Mouse (Mus musculus): ENCODE measurements at regions not wholly inside any gene's neighbourhood (a gene's known extent, or its start where the extent isn't known, plus 50 kb on each side); places are given as distances from the start of the nearest gene placed in this dataset.

- Histone ChIP-seq H3K4me1 (peaks cover 8% of the 10 kb centered on the region), H3K9me3 (no peaks in the 10 kb centered on the region), H3K4me3 (replicated peaks) (no peak overlapping the region), H3K27me3 (no peaks in the 10 kb centered on the region), H3K27ac (no peak overlapping the region), H3K9ac (no peak overlapping the region), H3K36me3 (replicated peaks) (no peaks in the 10 kb centered on the region), H3K4me2 (no peak overlapping the region)
- no peak for ATAC-seq (ENCODE audit: low FRiP score)
These were observed 378.5 kb upstream of the Meis2 start for GRCm38 (mm10) chr2:116444163-116444562.

- Histone ChIP-seq H3K4me3 (replicated peaks) (no peak overlapping the region), H3K9ac (no peak overlapping the region), H3K36me3 (replicated peaks) (no peaks in the 10 kb centered on the region), H3K27ac (no peak overlapping the region), H3K9me3 (no peaks in the 10 kb centered on the region), H3K4me2 (no peak overlapping the region), H3K4me1 (peaks cover 8% of the 10 kb centered on the region), H3K27me3 (no peaks in the 10 kb centered on the region)
- ATAC-seq (ENCODE audit: low FRiP score), result 0 out of 2 replicates have a peak, but pooled peaks have one; percentile 44
- 10% methylated on average over 2 of the region's 2 CpGs for WGBS
These were observed 374.6 kb upstream of the Meis2 start for GRCm38 (mm10) chr2:116440252-116440651.

- no peaks in the 10 kb centered on the region for H3K36me3 ChIP-seq (replicated peaks)
- H3K27me3 ChIP-seq, result no peaks in the 10 kb centered on the region
- no peaks in the 10 kb centered on the region for H3K4me1 ChIP-seq
- H3K27ac ChIP-seq, result no peak overlapping the region
- no peak for ATAC-seq (ENCODE audit: low FRiP score)
- no peak overlapping the region for H3K9ac ChIP-seq
- H3K4me3 ChIP-seq (replicated peaks), result no peak overlapping the region
- H3K9me3 ChIP-seq, result no peaks in the 10 kb centered on the region
- H3K4me2 ChIP-seq, result no peak overlapping the region
These were observed 367.8 kb upstream of the Meis2 start for GRCm38 (mm10) chr2:116433481-116433880.

- no peak overlapping the region for H3K27ac ChIP-seq
- no peak for ATAC-seq (ENCODE audit: low FRiP score)
- no peaks in the 10 kb centered on the region for H3K4me1 ChIP-seq
- H3K9me3 ChIP-seq, result no peaks in the 10 kb centered on the region
- H3K9ac ChIP-seq, result no peak overlapping the region
- WGBS, result 88% methylated on average over 8 of the region's 8 CpGs
- H3K36me3 ChIP-seq (replicated peaks), result no peaks in the 10 kb centered on the region
- no peaks in the 10 kb centered on the region for H3K27me3 ChIP-seq
- no peak overlapping the region for H3K4me3 ChIP-seq (replicated peaks)
- H3K4me2 ChIP-seq, result no peak overlapping the region
These were observed 358.5 kb upstream of the Meis2 start for GRCm38 (mm10) chr2:116424131-116424530.

GRCm38 (mm10) chr2:116417428-116418195 is 352.0 kb upstream of the Meis2 start:
- no peak overlapping the region for H3K4me3 ChIP-seq (replicated peaks)
- no peak overlapping the region for H3K27ac ChIP-seq
- no peaks in the 10 kb centered on the region for H3K27me3 ChIP-seq
- no peak overlapping the region for H3K4me2 ChIP-seq
- 86% methylated on average over 13 of the region's 13 CpGs for WGBS
- H3K9me3 ChIP-seq, result no peaks in the 10 kb centered on the region
- ATAC-seq (ENCODE audit: low FRiP score), result no peak
- H3K36me3 ChIP-seq (replicated peaks), result no peaks in the 10 kb centered on the region
- no peak overlapping the region for H3K9ac ChIP-seq
- no peaks in the 10 kb centered on the region for H3K4me1 ChIP-seq

- Histone ChIP-seq H3K36me3 (replicated peaks) (no peaks in the 10 kb centered on the region), H3K9me3 (no peaks in the 10 kb centered on the region), H3K4me2 (no peak overlapping the region), H3K27me3 (no peaks in the 10 kb centered on the region), H3K4me3 (replicated peaks) (no peak overlapping the region), H3K27ac (no peak overlapping the region), H3K9ac (no peak overlapping the region), H3K4me1 (no peaks in the 10 kb centered on the region)
- ATAC-seq (ENCODE audit: low FRiP score), result no peak
- 62% methylated on average over 1 of the region's 1 CpGs for WGBS
These were observed 350.1 kb upstream of the Meis2 start for GRCm38 (mm10) chr2:116415742-116416141.

GRCm38 (mm10) chr2:116402113-116402512 is 336.5 kb upstream of the Meis2 start:
- no peak for ATAC-seq (ENCODE audit: low FRiP score)
- WGBS, result 45% methylated on average over 1 of the region's 1 CpGs
- no peaks in the 10 kb centered on the region for H3K9me3 ChIP-seq
- H3K4me2 ChIP-seq, result no peak overlapping the region
- no peaks in the 10 kb centered on the region for H3K27me3 ChIP-seq
- no peak overlapping the region for H3K4me3 ChIP-seq (replicated peaks)
- H3K9ac ChIP-seq, result no peak overlapping the region
- peaks cover 2% of the 10 kb centered on the region; the same call in 1 of the 2 replicates for H3K4me1 ChIP-seq
- no peak overlapping the region for H3K27ac ChIP-seq
- H3K36me3 ChIP-seq (replicated peaks), result no peaks in the 10 kb centered on the region

GRCm38 (mm10) chr2:116399966-116400365 is 334.3 kb upstream of the Meis2 start:
- Histone ChIP-seq H3K4me3 (replicated peaks) (no peak overlapping the region), H3K27me3 (no peaks in the 10 kb centered on the region), H3K9ac (no peak overlapping the region), H3K4me2 (no peak overlapping the region), H3K9me3 (no peaks in the 10 kb centered on the region), H3K36me3 (replicated peaks) (no peaks in the 10 kb centered on the region), H3K4me1 (no peaks in the 10 kb centered on the region), H3K27ac (no peak overlapping the region)
- WGBS, result 62% methylated on average over 1 of the region's 1 CpGs
- no peak for ATAC-seq (ENCODE audit: low FRiP score)

GRCm38 (mm10) chr2:116368811-116369210 is 303.2 kb upstream of the Meis2 start:
- Histone ChIP-seq H3K27me3 (no peaks in the 10 kb centered on the region), H3K9me3 (no peaks in the 10 kb centered on the region)

GRCm38 (mm10) chr2:116364136-116364535 is 298.5 kb upstream of the Meis2 start:
- no peak overlapping the region for H3K4me3 ChIP-seq (replicated peaks)
- no peak overlapping the region for H3K4me2 ChIP-seq
- H3K9me3 ChIP-seq, result no peaks in the 10 kb centered on the region
- 76% methylated on average over 2 of the region's 2 CpGs for WGBS
- H3K27me3 ChIP-seq, result no peaks in the 10 kb centered on the region
- H3K9ac ChIP-seq, result no peak overlapping the region
- H3K36me3 ChIP-seq (replicated peaks), result no peaks in the 10 kb centered on the region
- no peak overlapping the region for H3K27ac ChIP-seq
- no peaks in the 10 kb centered on the region for H3K4me1 ChIP-seq
- no peak for ATAC-seq (ENCODE audit: low FRiP score)

More at GRCm38 (mm10) chr2:116368811-116369210, 303.2 kb upstream of the Meis2 start:
- Histone ChIP-seq H3K4me1 (no peaks in the 10 kb centered on the region), H3K4me3 (replicated peaks) (no peak overlapping the region), H3K9ac (no peak overlapping the region), H3K4me2 (no peak overlapping the region), H3K27ac (no peak overlapping the region), H3K36me3 (replicated peaks) (no peaks in the 10 kb centered on the region)
- WGBS, result 81% methylated on average over 3 of the region's 3 CpGs
- ATAC-seq (ENCODE audit: low FRiP score), result no peak

GRCm38 (mm10) chr2:116358145-116358544 is 292.5 kb upstream of the Meis2 start:
- Histone ChIP-seq H3K9me3 (no peaks in the 10 kb centered on the region), H3K9ac (no peak overlapping the region), H3K27ac (no peak overlapping the region), H3K4me2 (no peak overlapping the region), H3K4me3 (replicated peaks) (no peak overlapping the region), H3K27me3 (no peaks in the 10 kb centered on the region), H3K36me3 (replicated peaks) (no peaks in the 10 kb centered on the region), H3K4me1 (no peaks in the 10 kb centered on the region)
- 19% methylated on average over 1 of the region's 1 CpGs for WGBS
- ATAC-seq (ENCODE audit: low FRiP score), result no peak

- H3K9ac ChIP-seq, result no peak overlapping the region
- H3K4me2 ChIP-seq, result no peak overlapping the region
- H3K27me3 ChIP-seq, result no peaks in the 10 kb centered on the region
- 62% methylated on average over 1 of the region's 1 CpGs for WGBS
- H3K9me3 ChIP-seq, result no peaks in the 10 kb centered on the region
- no peak for ATAC-seq (ENCODE audit: low FRiP score)
- H3K36me3 ChIP-seq (replicated peaks), result no peaks in the 10 kb centered on the region
- peaks cover 9% of the 10 kb centered on the region for H3K4me1 ChIP-seq
- no peak overlapping the region for H3K27ac ChIP-seq
- no peak overlapping the region for H3K4me3 ChIP-seq (replicated peaks)
These were observed 282.9 kb upstream of the Meis2 start for GRCm38 (mm10) chr2:116348530-116348914.

- no peak for ATAC-seq (ENCODE audit: low FRiP score)
- H3K27me3 ChIP-seq, result no peaks in the 10 kb centered on the region
- H3K27ac ChIP-seq, result no peak overlapping the region
- H3K4me1 ChIP-seq, result peaks cover 9% of the 10 kb centered on the region
- no peak overlapping the region for H3K4me3 ChIP-seq (replicated peaks)
- no peaks in the 10 kb centered on the region for H3K9me3 ChIP-seq
- no peaks in the 10 kb centered on the region for H3K36me3 ChIP-seq (replicated peaks)
- WGBS, result 81% methylated on average over 3 of the region's 3 CpGs
- H3K4me2 ChIP-seq, result no peak overlapping the region
- no peak overlapping the region for H3K9ac ChIP-seq
These were observed 282.3 kb upstream of the Meis2 start for GRCm38 (mm10) chr2:116347827-116348529.

All from forebrain, embryonic 12.5 days (tissue).